Mouse (Mus musculus) small intestine, adult 2 months (tissue): ENCODE data around the gene Gja6. TPM values are rescaled to one million over a fixed set of nuclear protein-coding genes. Genes with fewer than 3 reads are reported as not detected.

Experiments used
- H3K27ac ChIP-seq: fragments of 200-500 bp; 2 replicates; pipeline ENCODE4 v1.5.1; 2012; ENCODE audit warnings: low read depth, low read length, control low read depth, inconsistent platforms; ENCODE audit not compliant: insufficient read depth
- H3K27me3 ChIP-seq: fragments of 200-500 bp; 2 replicates; pipeline ENCODE4 v1.6.1; 2012; ENCODE audit warnings: mild to moderate bottlenecking, moderate library complexity, low read length, inconsistent platforms; ENCODE audit not compliant: control insufficient read depth, insufficient read depth
- H3K36me3 ChIP-seq: fragments of 200-500 bp; 2 replicates; pipeline ENCODE4 v1.6.1; 2012; ENCODE audit warnings: mild to moderate bottlenecking, low read length, control low read depth, inconsistent platforms; ENCODE audit not compliant: control insufficient read depth, insufficient read depth
- H3K4me1 ChIP-seq: fragments of 200-500 bp; 2 replicates; pipeline ENCODE4 v1.6.1; 2012; ENCODE audit warnings: low read length, inconsistent platforms, mixed read lengths; ENCODE audit not compliant: control insufficient read depth, insufficient read depth, insufficient read length
- H3K4me3 ChIP-seq: fragments of 200-500 bp; 2 replicates; pipeline ENCODE4 v1.5.1; 2012; ENCODE audit warnings: low read depth, mild to moderate bottlenecking, control low read depth, inconsistent platforms, low read length, moderate library complexity
- CTCF ChIP-seq: fragments of 200-500 bp; IDR thresholded peaks from 2 replicates; pipeline ENCODE4 v1.5.1; 2012; ENCODE audit warnings: low read depth, mild to moderate bottlenecking, control low read depth, inconsistent platforms, low read length, moderate library complexity, mixed read lengths; ENCODE audit not compliant: insufficient replicate concordance, insufficient read length; ENCODE audit errors: extremely low read depth
- POLR2A ChIP-seq: fragments of 200-500 bp; IDR thresholded peaks from 2 replicates; pipeline ENCODE4 v1.6.1; 2012; ENCODE audit warnings: low read depth, mild to moderate bottlenecking, control low read depth, inconsistent platforms, low read length, moderate library complexity
- WGBS: fragments of 180-500 bp; shearing (Covaris S2); methylation state at CpG from one replicate; pipeline ENCODE4 v1.1.7; 2018; 5-methylcytosine and 5-hydroxymethylcytosine counted together
- polyA plus RNA-seq: library from polyadenylated mRNA; depleted of rRNA; stranded (reverse); fragments of >200 nt; gene quantifications from 2 replicates; pipeline ENCODE4 v1.2.3, GENCODE M21; 2012

Gja6 gene
- polyA plus RNA-seq, 1 experiment = not detected

GRCm38 (mm10) chrX:160905913-160906312, 939 bp downstream of the Gja6 start:
- no peaks in the 10 kb centered on the region for H3K36me3 ChIP-seq
- no peak overlapping the region for H3K27ac ChIP-seq
- H3K4me1 ChIP-seq = no peaks in the 10 kb centered on the region
- TF ChIP-seq POLR2A (no peak), CTCF (no peak)
- H3K27me3 ChIP-seq = no peaks in the 10 kb centered on the region
- H3K4me3 ChIP-seq = no peak overlapping the region
- 61% methylated on average over 4 of the region's 4 CpGs for WGBS

GRCm38 (mm10) chrX:160905041-160905678, 1.7 kb downstream of the Gja6 start:
- Histone ChIP-seq H3K36me3 (no peaks in the 10 kb centered on the region), H3K4me3 (no peak overlapping the region), H3K27ac (no peak overlapping the region), H3K27me3 (no peaks in the 10 kb centered on the region), H3K4me1 (no peaks in the 10 kb centered on the region)
- no peak for TF ChIP-seq POLR2A
- WGBS = 89% methylated on average over 2 of the region's 2 CpGs

- Histone ChIP-seq H3K4me3 (no peak overlapping the region), H3K4me1 (no peaks in the 10 kb centered on the region), H3K36me3 (no peaks in the 10 kb centered on the region), H3K27me3 (no peaks in the 10 kb centered on the region), H3K27ac (no peak overlapping the region)
- TF ChIP-seq CTCF (no peak), POLR2A (no peak)
- 31% methylated on average over 2 of the region's 2 CpGs for whole genome bisulfite sequencing
These were observed 5.7 kb downstream of the Gja6 start for GRCm38 (mm10) chrX:160901118-160901517.

DNA sequence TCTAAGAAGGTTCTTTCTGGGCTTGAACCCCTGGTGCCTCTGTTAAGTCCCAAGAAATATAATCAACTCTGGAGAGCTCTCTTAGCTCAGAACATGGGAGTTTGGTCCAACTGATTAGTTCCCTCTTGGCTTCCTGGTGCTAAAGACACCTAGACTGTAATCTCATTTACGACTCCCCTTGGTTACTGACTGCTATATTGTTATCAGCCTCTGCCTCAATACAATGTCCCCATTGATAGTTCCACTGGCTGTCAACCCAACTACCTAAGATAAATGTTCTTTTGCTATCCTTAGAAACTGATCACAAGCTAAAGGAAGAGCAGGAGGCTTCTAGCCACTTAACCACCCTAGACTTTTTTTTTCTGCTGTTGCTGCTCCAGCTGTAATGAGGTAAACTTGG, 14.8 kb downstream of the Gja6 start:
- H3K4me3 ChIP-seq = no peak overlapping the region
- no peaks in the 10 kb centered on the region for H3K36me3 ChIP-seq
- H3K27me3 ChIP-seq = no peaks in the 10 kb centered on the region
- TF ChIP-seq POLR2A = no peak
- TF ChIP-seq CTCF = no peak
- H3K27ac ChIP-seq = no peak overlapping the region
- no peaks in the 10 kb centered on the region for H3K4me1 ChIP-seq
- 35% methylated on average over 1 of the region's 1 CpGs for WGBS

- Histone ChIP-seq H3K27me3 (no peaks in the 10 kb centered on the region), H3K36me3 (no peaks in the 10 kb centered on the region), H3K4me1 (no peaks in the 10 kb centered on the region), H3K4me3 (no peak overlapping the region), H3K27ac (no peak overlapping the region)
- WGBS = 76% methylated on average over 2 of the region's 2 CpGs
- TF ChIP-seq CTCF (no peak), POLR2A (no peak)
These were observed 20.6 kb downstream of the Gja6 start for GRCm38 (mm10) chrX:160886301-160886700.

GRCm38 (mm10) chrX:160866576-160866975, 40.3 kb downstream of the Gja6 start:
- no peaks in the 10 kb centered on the region for H3K36me3 ChIP-seq
- H3K4me3 ChIP-seq = no peak overlapping the region
- TF ChIP-seq CTCF (no peak), POLR2A (no peak)
- no peak overlapping the region for H3K27ac ChIP-seq
- WGBS = 96% methylated on average over 4 of the region's 4 CpGs
- H3K27me3 ChIP-seq = no peaks in the 10 kb centered on the region
- H3K4me1 ChIP-seq = no peaks in the 10 kb centered on the region

GRCm38 (mm10) chrX:160865022-160865421, 41.8 kb downstream of the Gja6 start:
- TF ChIP-seq CTCF (no peak), POLR2A (no peak)
- H3K36me3 ChIP-seq = no peaks in the 10 kb centered on the region
- H3K4me1 ChIP-seq = no peaks in the 10 kb centered on the region
- H3K27me3 ChIP-seq = no peaks in the 10 kb centered on the region
- H3K27ac ChIP-seq = no peak overlapping the region
- H3K4me3 ChIP-seq = no peak overlapping the region
- 90% methylated on average over 4 of the region's 4 CpGs for WGBS
